Mouse (Mus musculus): ENCODE results near the gene Cdc42ep2.
A peak's percentile ranks its signal among the peaks of the same experiment; 100 is the strongest.

Cdc42ep2 gene

DNA sequence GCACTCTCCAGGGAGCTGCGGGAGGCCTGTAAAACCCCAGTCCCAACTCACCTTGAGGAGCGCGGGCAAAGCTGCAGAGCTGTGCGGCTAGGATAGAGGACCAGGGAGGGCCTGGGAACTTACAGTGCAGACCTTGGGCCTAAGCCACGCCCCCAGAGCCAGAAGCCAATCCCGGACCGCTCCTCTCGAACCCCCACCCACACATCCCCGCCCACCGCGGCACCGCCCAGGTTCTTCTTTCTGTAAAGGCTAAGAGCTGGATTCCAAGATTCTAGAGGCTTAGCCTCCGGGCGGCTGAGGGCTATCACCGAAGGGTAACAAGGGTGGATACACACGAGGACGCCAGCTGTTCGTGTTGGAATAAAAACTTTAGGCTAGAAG, at the start of gene Cdc42ep2:
TSS of gene Cdc42ep2 (minus strand) at position 104 of the 381 bp plus-strand sequence.
- peak; percentile 95 for DNase-seq (ENCODE audit: low read depth, low spot score)

GRCm38 (mm10) chr19:5967664-5968063, 43.0 kb upstream of the Cdc42ep2 start:
- no peak for DNase-seq (ENCODE audit: low read depth, low spot score)

- no peak for DNase-seq (ENCODE audit: low read depth, low spot score)
These were observed 42.2 kb upstream of the Cdc42ep2 start for GRCm38 (mm10) chr19:5966786-5967185.

GRCm38 (mm10) chr19:5965910-5966309, 41.3 kb upstream of the Cdc42ep2 start:
- DNase-seq (ENCODE audit: low read depth, low spot score), result no peak

- DNase-seq (ENCODE audit: low read depth, low spot score), result peak; percentile 93
These were observed 40.7 kb upstream of the Cdc42ep2 start for GRCm38 (mm10) chr19:5965280-5965679.

DNA sequence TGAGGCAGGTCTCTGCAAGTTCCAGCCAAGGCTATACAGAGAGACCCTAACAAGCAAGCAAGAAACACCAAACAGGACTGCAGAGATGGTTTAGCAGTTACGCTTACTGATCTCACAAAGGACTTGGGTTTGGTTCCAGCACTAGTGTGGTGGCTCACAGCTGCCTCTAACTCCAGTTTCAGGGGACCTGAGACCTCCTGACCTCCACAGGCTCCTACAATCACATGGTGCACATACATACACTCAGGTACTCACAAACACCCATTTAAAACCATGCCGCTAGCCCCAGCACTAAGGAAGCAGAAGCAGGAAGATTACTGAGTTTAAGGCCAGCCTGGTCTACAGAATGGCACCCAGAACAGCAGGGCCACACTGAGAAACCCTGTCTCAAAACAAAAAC, 40.2 kb upstream of the Cdc42ep2 start:
- DNase-seq (ENCODE audit: low read depth, low spot score), result peak; percentile 27

DNA sequence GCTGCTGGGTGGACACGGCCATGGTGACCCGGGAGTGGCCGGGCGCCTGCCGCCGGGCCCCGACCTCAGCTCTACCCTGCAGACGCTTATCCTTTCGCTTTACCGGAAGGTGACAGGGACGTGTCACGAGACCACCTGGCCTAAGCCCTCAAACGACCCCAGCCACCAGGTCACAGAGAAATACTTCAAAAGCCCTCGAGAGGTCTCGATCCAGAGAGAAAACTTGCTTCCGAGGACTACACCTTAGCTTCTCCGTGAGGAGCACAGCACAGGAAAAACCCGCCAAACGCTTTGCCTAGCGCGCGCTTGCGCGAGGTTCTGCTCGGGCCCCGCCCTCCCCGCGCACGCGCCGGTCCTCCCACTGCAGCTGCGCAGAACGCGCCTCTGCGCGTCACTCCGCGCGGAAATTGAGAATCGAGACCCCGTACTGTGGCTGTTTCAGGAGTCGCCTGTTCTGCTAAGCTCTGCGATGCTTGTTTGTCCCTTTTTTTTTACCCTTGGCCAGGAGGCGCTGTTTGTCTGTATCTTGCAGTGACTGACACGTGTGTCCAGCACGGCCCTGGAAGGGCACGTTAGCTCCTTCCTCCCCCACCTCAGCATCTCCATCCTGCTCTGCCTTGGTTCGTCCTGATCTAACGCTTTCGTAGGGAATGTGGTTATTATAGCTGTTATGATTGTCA, 39.4 kb upstream of the Cdc42ep2 start, which contains the start of gene Pola2:
TSS of gene Pola2 (minus strand) at position 320 of the 680 bp plus-strand sequence.
- peak; percentile 94 for DNase-seq (ENCODE audit: low read depth, low spot score)

GRCm38 (mm10) chr19:5962651-5963050, 38.0 kb upstream of the Cdc42ep2 start:
- DNase-seq (ENCODE audit: low read depth, low spot score), result no peak

DNA sequence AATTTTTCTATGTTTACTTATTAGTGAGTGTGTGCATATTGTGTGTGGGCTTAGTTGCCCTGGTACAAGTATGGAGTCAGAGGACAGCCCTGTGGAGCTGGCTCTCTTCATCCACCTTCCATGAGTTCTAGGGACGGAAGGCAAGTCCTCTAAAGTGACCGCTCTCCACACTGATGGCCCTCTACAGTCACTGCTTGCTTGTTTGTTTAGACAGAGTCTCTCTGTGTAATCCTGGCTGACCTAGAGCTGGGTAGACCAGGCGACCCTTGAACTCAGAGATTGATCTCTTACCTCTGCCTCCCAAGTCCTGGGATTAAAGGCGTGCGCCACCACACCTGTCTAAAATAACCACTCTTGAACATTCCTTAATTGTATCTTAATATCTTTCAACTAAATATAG, 32.8 kb upstream of the Cdc42ep2 start:
- no peak for DNase-seq (ENCODE audit: low read depth, low spot score)

DNA sequence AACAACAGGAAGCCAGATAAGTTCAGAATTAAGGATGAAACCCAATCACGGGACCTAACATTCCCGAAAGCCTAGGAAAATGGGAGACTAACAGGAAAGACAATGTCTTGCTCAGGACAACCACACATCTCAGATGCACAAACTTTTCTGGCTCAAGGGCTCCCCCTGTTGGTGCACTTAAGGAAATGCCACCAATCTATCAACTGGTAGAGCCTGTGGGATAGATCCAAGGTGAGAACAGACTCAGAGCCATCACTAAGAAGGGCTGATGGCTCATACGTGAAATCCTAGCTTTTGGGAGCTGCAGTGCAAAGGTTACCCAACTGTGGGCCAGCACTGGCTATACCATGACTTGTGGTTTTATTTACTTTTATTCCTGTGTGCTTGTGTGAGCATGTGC, 32.1 kb upstream of the Cdc42ep2 start:
- DNase-seq (ENCODE audit: low read depth, low spot score), result peak; percentile 83

GRCm38 (mm10) chr19:5955704-5956670, 31.4 kb upstream of the Cdc42ep2 start:
- peak; percentile 14 for DNase-seq (ENCODE audit: low read depth, low spot score)

- DNase-seq (ENCODE audit: low read depth, low spot score), result no peak
These were observed 30.3 kb upstream of the Cdc42ep2 start for GRCm38 (mm10) chr19:5954936-5955335.

DNA sequence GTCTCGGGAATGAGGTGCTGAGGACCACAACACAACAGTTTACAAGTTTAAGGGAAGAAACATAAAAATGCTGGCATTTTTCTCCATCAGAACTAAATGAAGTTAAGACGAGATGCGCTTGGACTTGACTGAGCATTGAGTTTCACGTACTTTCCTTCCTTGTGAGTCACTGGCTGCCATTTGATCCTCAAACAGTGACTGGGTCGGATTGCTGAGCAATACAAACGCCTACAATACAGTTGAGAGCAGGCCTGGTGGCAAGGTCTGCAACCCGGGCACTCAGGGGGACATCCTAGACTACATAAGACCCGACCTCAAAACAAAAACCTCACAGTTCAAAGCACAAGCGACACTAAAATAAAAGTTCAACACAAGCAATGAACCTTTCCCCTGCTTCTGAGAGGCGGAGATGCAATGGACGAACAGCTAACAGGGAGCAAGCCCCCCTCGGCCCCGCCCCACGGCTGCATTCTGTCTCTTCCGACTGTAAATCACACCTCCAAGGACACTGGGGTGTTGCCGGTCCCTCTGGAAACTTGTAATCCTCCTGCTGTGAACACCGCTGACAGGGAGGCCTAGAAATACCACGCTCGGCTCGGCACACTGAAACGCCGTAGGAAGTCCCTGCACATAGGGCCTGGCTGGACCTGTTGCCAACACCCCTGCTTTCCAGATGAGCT, 29.6 kb upstream of the Cdc42ep2 start:
- no peak for DNase-seq (ENCODE audit: low read depth, low spot score)

- DNase-seq (ENCODE audit: low read depth, low spot score), result no peak
These were observed 28.7 kb upstream of the Cdc42ep2 start for GRCm38 (mm10) chr19:5953201-5953770.

DNA sequence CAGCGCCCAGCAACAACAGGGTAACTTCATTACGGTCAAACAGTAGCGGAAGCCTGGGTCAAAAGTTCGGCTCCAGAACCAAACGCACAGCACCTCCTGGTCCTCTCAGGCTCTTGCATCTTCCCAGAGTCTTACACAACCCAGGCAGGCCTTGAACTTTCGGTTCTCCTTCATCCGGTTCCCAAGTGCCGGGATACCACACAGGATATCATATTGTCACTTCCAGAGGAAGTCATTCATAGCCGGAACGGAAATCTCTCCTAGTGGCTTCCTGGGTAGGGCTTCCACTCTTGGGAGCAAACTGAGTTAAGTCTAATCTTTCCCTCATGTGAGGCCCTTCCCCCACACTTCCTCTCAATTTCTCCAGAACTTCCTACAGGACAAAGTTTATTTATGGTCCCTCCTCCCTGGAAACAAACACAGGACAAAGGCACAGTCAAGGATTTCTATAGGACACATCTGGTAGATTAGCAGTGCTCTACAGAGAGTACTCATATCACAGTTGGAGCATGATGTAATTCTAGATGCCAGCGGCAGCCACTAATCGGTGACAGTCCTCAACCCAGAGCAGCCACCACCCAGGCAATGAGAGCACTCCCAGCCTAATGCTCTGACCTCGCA, 27.6 kb upstream of the Cdc42ep2 start:
- no peak for DNase-seq (ENCODE audit: low read depth, low spot score)

DNA sequence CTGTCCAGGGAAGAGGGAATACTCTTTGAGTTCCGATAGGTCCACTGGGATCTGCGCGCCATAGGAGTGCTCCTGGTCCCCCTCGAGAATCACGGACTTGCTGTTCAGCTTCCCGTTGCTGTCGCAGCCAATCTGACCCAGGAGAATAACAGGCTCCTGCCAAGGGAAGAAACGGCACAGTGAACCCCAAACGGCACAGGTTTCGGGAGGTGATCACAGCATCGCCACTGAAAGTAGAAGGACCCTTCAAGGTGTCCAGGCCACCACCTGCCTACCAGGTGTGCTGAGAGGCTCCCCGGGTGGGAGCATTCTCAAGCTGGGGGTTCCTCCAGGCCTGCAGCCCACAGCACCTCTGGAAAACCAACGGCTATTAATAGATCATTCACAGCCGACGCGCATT, 27.0 kb upstream of the Cdc42ep2 start:
- no peak for DNase-seq (ENCODE audit: low read depth, low spot score)

DNA sequence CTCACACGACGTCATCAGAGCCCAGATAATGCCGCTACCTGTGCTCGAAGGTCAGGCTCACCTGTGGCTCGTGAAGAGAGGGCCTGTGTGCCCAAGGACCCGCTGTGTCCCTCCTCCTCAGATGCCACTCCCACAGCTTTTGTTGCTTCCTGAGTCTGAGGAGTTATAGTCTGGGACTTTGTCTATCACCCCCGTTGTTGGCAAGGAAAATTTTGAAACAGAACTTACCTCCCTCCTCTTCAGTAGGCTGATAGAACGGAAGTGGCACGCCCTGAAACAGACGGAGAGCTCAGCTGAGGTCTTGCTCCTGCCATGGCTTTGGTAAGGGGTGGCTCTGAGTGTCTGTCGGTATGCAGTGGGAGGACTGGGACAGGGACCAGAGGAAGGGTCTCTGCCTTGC, 25.6 kb upstream of the Cdc42ep2 start:
- DNase-seq (ENCODE audit: low read depth, low spot score), result no peak

GRCm38 (mm10) chr19:5945891-5946290, 21.3 kb upstream of the Cdc42ep2 start:
- no peak for DNase-seq (ENCODE audit: low read depth, low spot score)

GRCm38 (mm10) chr19:5945027-5945426, 20.4 kb upstream of the Cdc42ep2 start:
- no peak for DNase-seq (ENCODE audit: low read depth, low spot score)

- no peak for DNase-seq (ENCODE audit: low read depth, low spot score)
These were observed 19.5 kb upstream of the Cdc42ep2 start for GRCm38 (mm10) chr19:5944145-5944544.

- DNase-seq (ENCODE audit: low read depth, low spot score), result no peak
These were observed 18.8 kb upstream of the Cdc42ep2 start for GRCm38 (mm10) chr19:5943404-5943803.
